Mouse (Mus musculus) heart, adult 2 months (tissue): Measurements from ENCODE around the gene Tom1l1.

ENCODE experiments used
- CTCF ChIP-seq: fragments of 200-600 bp; IDR thresholded peaks from 2 replicates; pipeline ENCODE4 v1.8.1; 2022; ENCODE audit warnings: antibody characterized with exemption, mild to moderate bottlenecking, moderate library complexity
- EP300 ChIP-seq: fragments of 200-500 bp; IDR thresholded peaks from 2 replicates; pipeline ENCODE4 v1.6.1; 2011; ENCODE audit warnings: low read depth, low read length, control low read depth; ENCODE audit not compliant: insufficient read depth
- POLR2A ChIP-seq: fragments of 200-500 bp; IDR thresholded peaks from 2 replicates; pipeline ENCODE4 v1.6.1; 2011; ENCODE audit warnings: mild to moderate bottlenecking, low read depth, low read length, control low read depth; ENCODE audit not compliant: insufficient read depth

- TF ChIP-seq CTCF (peak; percentile 86), POLR2A (no peak), EP300 (no peak)
Measured at GRCm38 (mm10) chr11:90623477-90623876, 64.7 kb downstream of the Tom1l1 start.
